ENCODE assay signal across 15 mouse cellular contexts in the genomic region with DNA sequence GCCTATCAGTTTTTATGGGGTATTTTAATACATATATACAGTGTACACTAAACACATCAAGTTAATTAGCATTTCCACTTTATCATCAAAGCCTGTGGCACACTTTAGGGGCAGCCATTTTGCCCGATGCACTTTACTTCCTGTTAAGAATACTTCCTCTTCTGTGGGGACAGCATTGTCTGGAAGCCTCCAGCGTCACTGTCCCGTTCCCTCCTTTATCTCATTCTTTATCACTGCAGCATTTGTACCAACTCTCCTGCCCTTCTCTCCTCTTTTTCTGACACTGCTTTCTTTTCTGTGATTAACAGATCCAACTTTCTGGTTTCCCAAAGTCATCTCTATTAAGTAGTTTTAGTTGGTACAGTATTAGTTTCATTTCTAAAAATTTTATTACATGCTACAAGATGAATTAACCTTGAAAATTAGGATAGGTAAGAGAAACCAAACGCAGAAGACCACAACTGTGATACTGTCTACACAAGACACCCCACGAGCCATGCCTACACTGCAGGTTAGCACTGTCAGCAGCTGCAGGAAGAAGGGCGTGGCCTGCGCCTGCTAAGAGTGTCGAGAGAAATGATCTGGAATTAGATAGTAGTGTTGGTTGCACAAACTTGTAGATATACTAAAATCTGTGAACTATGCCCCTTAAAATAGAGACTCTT. TPM values are rescaled to one million over a fixed set of nuclear protein-coding genes. Genes with fewer than 3 reads are reported as not detected.
A peak's percentile ranks its signal among the peaks of the same experiment; 100 is the strongest.
DNase-seq lines count a peak whose midpoint lies in the region; ATAC-seq and TF ChIP-seq lines count a peak whose summit lies in the region.
"Had no signal": no experiment of that assay in that cellular context is flagged by ENCODE, and none has a peak within 500 bp of the region (broad histone marks: within the 10 kb centered on the region; RNA-seq: fewer than 3 reads in every experiment).

No protein-coding gene starts in this region.

- H3K4me2 ChIP-seq in forebrain, postnatal 0 days (ENCODE audit: low read depth): no peak overlapping the region
- H3K4me2 ChIP-seq in kidney, embryonic 16.5 days (replicated peaks; ENCODE audit: low read depth, low read length): no peak overlapping the region
- H3K4me2 ChIP-seq: embryonic facial prominence, embryonic 15.5 days; heart, embryonic 11.5 days; midbrain, embryonic 13.5 days; neural tube, embryonic 15.5 days had no signal

- ATAC-seq in G1E (ENCODE audit: extremely low read depth, insufficient number of reproducible peaks, low FRiP score, poor library complexity, severe bottlenecking): peak; percentile 81
- ATAC-seq in erythroid progenitor cell, adult 5-6 weeks (replicated peaks; ENCODE audit: low FRiP score, poor library complexity, severe bottlenecking): 0 out of 2 replicates have a peak, but pooled peaks have one; percentile 49
- ATAC-seq in megakaryocyte, adult 5-6 weeks (ENCODE audit: poor library complexity, severe bottlenecking): peak; percentile 95
- no peak for ATAC-seq in forebrain, postnatal 0 days
- no peak for ATAC-seq in kidney, embryonic 16.5 days (ENCODE audit: low FRiP score, low TSS enrichment)
- ATAC-seq: midbrain, embryonic 13.5 days had no signal

- no peak overlapping the region for H3K9ac ChIP-seq in forebrain, postnatal 0 days
- no peak overlapping the region for H3K9ac ChIP-seq in kidney, embryonic 16.5 days (replicated peaks; ENCODE audit: low read length)
- H3K9ac ChIP-seq: embryonic facial prominence, embryonic 15.5 days; midbrain, embryonic 13.5 days; neural tube, embryonic 15.5 days had no signal

- DNase-seq in G1E (ENCODE audit: low spot score): peak; percentile 54
- DNase-seq in thymus, postnatal 0 days (ENCODE audit: low spot score): peak; percentile 56
- DNase-seq in ovary, postnatal 10 days (ENCODE audit: low spot score): no peak
- no peak for DNase-seq in retina, postnatal 1 day
- no peak for DNase-seq in forebrain, postnatal 0 days
- DNase-seq: cerebellum, adult 9-10 months; layer of hippocampus, postnatal 36 days had no signal

- TF ChIP-seq CTCF in G1E (IDR thresholded peaks at IDR 0.05; ENCODE audit: low read depth, low read length): no peak
- TF ChIP-seq CTCF in forebrain, postnatal 0 days (IDR thresholded peaks at IDR 0.05; ENCODE audit: low read depth): no peak

- H3K9me3 ChIP-seq in G1E (replicated peaks): no peaks in the 10 kb centered on the region
- H3K9me3 ChIP-seq in forebrain, postnatal 0 days (ENCODE audit: low read length): no peaks in the 10 kb centered on the region
- H3K9me3 ChIP-seq in kidney, embryonic 16.5 days (ENCODE audit: low read length): no peaks in the 10 kb centered on the region
- H3K9me3 ChIP-seq: embryonic facial prominence, embryonic 15.5 days; midbrain, embryonic 13.5 days; neural tube, embryonic 15.5 days had no signal

- H3K4me3 ChIP-seq in G1E (ENCODE audit: low read depth, low read length): peak overlapping the region; percentile 45; the same call in 1 of the 2 replicates
- H3K4me3 ChIP-seq in forebrain, postnatal 0 days (ENCODE audit: low read depth, low read length): no peak overlapping the region
- H3K4me3 ChIP-seq in kidney, embryonic 16.5 days (ENCODE audit: low read length): no peak overlapping the region
- H3K4me3 ChIP-seq: embryonic facial prominence, embryonic 15.5 days; midbrain, embryonic 13.5 days; neural tube, embryonic 15.5 days had no signal

- H3K27me3 ChIP-seq in G1E (ENCODE audit: insufficient read depth, low read length): no peaks in the 10 kb centered on the region
- H3K27me3 ChIP-seq in forebrain, postnatal 0 days (ENCODE audit: insufficient read depth, low read length): no peaks in the 10 kb centered on the region
- no peaks in the 10 kb centered on the region for H3K27me3 ChIP-seq in kidney, embryonic 16.5 days (ENCODE audit: insufficient read depth, low read length)
- H3K27me3 ChIP-seq: embryonic facial prominence, embryonic 15.5 days; midbrain, embryonic 13.5 days; neural tube, embryonic 15.5 days had no signal

- H3K4me1 ChIP-seq in G1E (ENCODE audit: insufficient read depth, low read depth, low read length): peaks cover 28% of the 10 kb centered on the region
- no peaks in the 10 kb centered on the region for H3K4me1 ChIP-seq in forebrain, postnatal 0 days (ENCODE audit: insufficient read depth)
- H3K4me1 ChIP-seq in kidney, embryonic 16.5 days (ENCODE audit: insufficient read depth, low read length): no peaks in the 10 kb centered on the region
- H3K4me1 ChIP-seq: embryonic facial prominence, embryonic 15.5 days; midbrain, embryonic 13.5 days; neural tube, embryonic 15.5 days had no signal

- no peak overlapping the region for H3K27ac ChIP-seq in forebrain, postnatal 0 days (ENCODE audit: low read depth, low read length)
- H3K27ac ChIP-seq in kidney, embryonic 16.5 days (ENCODE audit: low read length): no peak overlapping the region
- H3K27ac ChIP-seq: embryonic facial prominence, embryonic 15.5 days; kidney, postnatal 0 days; midbrain, embryonic 13.5 days; neural tube, embryonic 15.5 days had no signal

- 91% methylated on average over 8 of the region's 8 CpGs for WGBS in forebrain, postnatal 0 days
- 77% methylated on average over 8 of the region's 8 CpGs for WGBS in kidney, embryonic 16.5 days

- H3K36me3 ChIP-seq in G1E (replicated peaks): peaks cover 86% of the 10 kb centered on the region
- peaks cover 55% of the 10 kb centered on the region for H3K36me3 ChIP-seq in forebrain, postnatal 0 days (ENCODE audit: insufficient read depth)
- H3K36me3 ChIP-seq in kidney, embryonic 16.5 days (ENCODE audit: insufficient read depth, low read length): peaks cover 35% of the 10 kb centered on the region

RNA-seq across cellular contexts. Expression of gene Nmb, which starts 14.2 kb away (rescaled TPM):
- 1.5 and 1.6 TPM in 2 replicates for total RNA-seq in G1E (2014; fragmentation: Nextera tagmentation)
- 1.4 and 2.6 TPM in 2 replicates for total RNA-seq in G1E (2017)
- polyA plus RNA-seq in G1E (2012): 0.93 and 1.1 TPM in 2 replicates
- total RNA-seq in erythroid progenitor cell, adult 5-6 weeks (2015; ENCODE audit: low replicate concordance): 17.6 TPM in 1 of 2 replicates, not detected in the other
- 2.9 TPM in 1 of 2 replicates, not detected in the other for total RNA-seq in erythroid progenitor cell, adult 5-6 weeks (2017; ENCODE audit: low replicate concordance)
- 6.1 and 9.2 TPM in 2 replicates for total RNA-seq in megakaryocyte, adult 5-6 weeks (2015)
- total RNA-seq in megakaryocyte, adult 5-6 weeks (2017): 0.59 and 1.3 TPM in 2 replicates
- 28.0 and 32.1 TPM in 2 replicates for polyA plus RNA-seq in thymus, postnatal 0 days (2015; fragmentation: Nextera tagmentation; extraction: Ambion mirVana)
- total RNA-seq in forebrain, postnatal 0 days (2014; rRNA removed): 8.6 and 13.5 TPM in 2 replicates
- polyA plus RNA-seq in forebrain, postnatal 0 days (2015; fragmentation: Nextera tagmentation; extraction: Ambion mirVana): 10.9 and 13.9 TPM in 2 replicates
- 9.0 TPM in 2 replicates for polyA plus RNA-seq in kidney, embryonic 16.5 days (2015; fragmentation: Nextera tagmentation; extraction: Ambion mirVana)

RNA-seq across cellular contexts. Expression of gene Wdr73, which starts 18.0 kb away (rescaled TPM):
- total RNA-seq in G1E (2014; fragmentation: Nextera tagmentation) (13.2 and 14.4 TPM in 2 replicates), G1E (2017) (31.1 and 35.0 TPM in 2 replicates)
- polyA plus RNA-seq in G1E (2012): 17.7 and 19.0 TPM in 2 replicates
- total RNA-seq in erythroid progenitor cell, adult 5-6 weeks (2015; ENCODE audit: low replicate concordance): 4.0 and 9.6 TPM in 2 replicates
- total RNA-seq in erythroid progenitor cell, adult 5-6 weeks (2017; ENCODE audit: low replicate concordance): 1.6 and 4.1 TPM in 2 replicates
- 5.8 and 6.0 TPM in 2 replicates for total RNA-seq in megakaryocyte, adult 5-6 weeks (2015)
- 6.4 and 9.7 TPM in 2 replicates for total RNA-seq in megakaryocyte, adult 5-6 weeks (2017)
- 38.2 and 44.6 TPM in 2 replicates for polyA plus RNA-seq in thymus, postnatal 0 days (2015; fragmentation: Nextera tagmentation; extraction: Ambion mirVana)
- total RNA-seq in forebrain, postnatal 0 days (2014; rRNA removed): 48.4 and 54.0 TPM in 2 replicates
- polyA plus RNA-seq in forebrain, postnatal 0 days (2015; fragmentation: Nextera tagmentation; extraction: Ambion mirVana): 38.6 and 41.2 TPM in 2 replicates
- polyA plus RNA-seq in kidney, embryonic 16.5 days (2015; fragmentation: Nextera tagmentation; extraction: Ambion mirVana): 43.6 and 44.8 TPM in 2 replicates

RNA-seq across cellular contexts. Expression of gene Sec11a, which starts 28.5 kb away (rescaled TPM):
- total RNA-seq in G1E (2014; fragmentation: Nextera tagmentation) (177 and 221 TPM in 2 replicates), G1E (2017) (395 and 472 TPM in 2 replicates)
- 6.3 and 7.7 TPM in 2 replicates for polyA plus RNA-seq in G1E (2012)
- total RNA-seq in erythroid progenitor cell, adult 5-6 weeks (2015; ENCODE audit: low replicate concordance): 59.5 and 114 TPM in 2 replicates
- 60.1 and 88.2 TPM in 2 replicates for total RNA-seq in erythroid progenitor cell, adult 5-6 weeks (2017; ENCODE audit: low replicate concordance)
- total RNA-seq in megakaryocyte, adult 5-6 weeks (2015): 139 and 169 TPM in 2 replicates
- total RNA-seq in megakaryocyte, adult 5-6 weeks (2017): 344 and 355 TPM in 2 replicates
- 193 and 208 TPM in 2 replicates for polyA plus RNA-seq in thymus, postnatal 0 days (2015; fragmentation: Nextera tagmentation; extraction: Ambion mirVana)
- total RNA-seq in forebrain, postnatal 0 days (2014; rRNA removed): 64.6 and 72.5 TPM in 2 replicates
- polyA plus RNA-seq in forebrain, postnatal 0 days (2015; fragmentation: Nextera tagmentation; extraction: Ambion mirVana): 133 and 140 TPM in 2 replicates
- 226 and 239 TPM in 2 replicates for polyA plus RNA-seq in kidney, embryonic 16.5 days (2015; fragmentation: Nextera tagmentation; extraction: Ambion mirVana)

RNA-seq across cellular contexts. Expression of gene Zscan2, which starts 58.4 kb away (rescaled TPM):
- total RNA-seq in G1E (2014; fragmentation: Nextera tagmentation) (4.6 and 5.3 TPM in 2 replicates), G1E (2017) (1.7 and 1.8 TPM in 2 replicates)
- polyA plus RNA-seq in G1E (2012): 4.4 and 4.7 TPM in 2 replicates
- not detected in 2 replicates for total RNA-seq in erythroid progenitor cell, adult 5-6 weeks (2015; ENCODE audit: low replicate concordance)
- total RNA-seq in erythroid progenitor cell, adult 5-6 weeks (2017; ENCODE audit: low replicate concordance): 0.51 and 2.9 TPM in 2 replicates
- total RNA-seq in megakaryocyte, adult 5-6 weeks (2015): 1.6 and 2.0 TPM in 2 replicates
- 1.5 and 2.9 TPM in 2 replicates for total RNA-seq in megakaryocyte, adult 5-6 weeks (2017)
- polyA plus RNA-seq in thymus, postnatal 0 days (2015; fragmentation: Nextera tagmentation; extraction: Ambion mirVana): 2.7 and 3.0 TPM in 2 replicates
- 29.1 and 38.3 TPM in 2 replicates for total RNA-seq in forebrain, postnatal 0 days (2014; rRNA removed)
- 1.6 and 3.3 TPM in 2 replicates for polyA plus RNA-seq in forebrain, postnatal 0 days (2015; fragmentation: Nextera tagmentation; extraction: Ambion mirVana)
- 3.0 and 3.2 TPM in 2 replicates for polyA plus RNA-seq in kidney, embryonic 16.5 days (2015; fragmentation: Nextera tagmentation; extraction: Ambion mirVana)

Comparison
In these comparisons a context has a peak if more than half of its experiments do, and no peak if none do; other contexts are left out.
1. ATAC-seq: peak in G1E (single experiment), erythroid progenitor cell, adult 5-6 weeks (single experiment) and megakaryocyte, adult 5-6 weeks (single experiment); none in forebrain, postnatal 0 days (single experiment) and kidney, embryonic 16.5 days (single experiment).
2. DNase-seq: peak in G1E (single experiment) and thymus, postnatal 0 days (single experiment); none in ovary, postnatal 10 days (single experiment), retina, postnatal 1 day (single experiment) and forebrain, postnatal 0 days (single experiment).